Mouse (Mus musculus): ENCODE results near the gene Rpl11. TPM values are rescaled to one million over a fixed set of nuclear protein-coding genes. Genes with fewer than 3 reads are reported as not detected.
A peak's percentile ranks its signal among the peaks of the same experiment; 100 is the strongest.

Rpl11 gene
- total RNA-seq, 2 experiments from 2014 or later = 560 to 640 TPM

DNA sequence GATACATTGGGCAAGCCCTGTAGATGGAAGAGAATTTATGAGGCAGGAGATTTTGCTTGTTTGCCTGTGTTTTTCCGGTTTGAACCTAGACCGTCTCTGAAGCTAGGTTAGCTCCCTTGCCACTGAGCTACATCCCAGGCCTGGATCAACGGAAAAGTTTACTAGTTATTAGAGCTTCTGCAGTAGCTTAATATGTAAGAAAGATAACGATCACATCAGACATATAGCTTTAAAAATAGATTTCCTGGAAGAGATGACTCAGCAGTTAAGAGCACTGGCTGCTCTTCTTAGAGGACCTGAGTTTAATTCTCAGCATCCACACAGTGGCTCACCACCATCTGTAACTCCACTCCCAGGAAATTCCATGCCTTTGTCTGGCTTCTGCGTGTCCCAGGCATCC lies 24.5 kb downstream of the Rpl11 start:
- DNase-seq (ENCODE audit: low spot score in 2 of 2) = no peak

DNA sequence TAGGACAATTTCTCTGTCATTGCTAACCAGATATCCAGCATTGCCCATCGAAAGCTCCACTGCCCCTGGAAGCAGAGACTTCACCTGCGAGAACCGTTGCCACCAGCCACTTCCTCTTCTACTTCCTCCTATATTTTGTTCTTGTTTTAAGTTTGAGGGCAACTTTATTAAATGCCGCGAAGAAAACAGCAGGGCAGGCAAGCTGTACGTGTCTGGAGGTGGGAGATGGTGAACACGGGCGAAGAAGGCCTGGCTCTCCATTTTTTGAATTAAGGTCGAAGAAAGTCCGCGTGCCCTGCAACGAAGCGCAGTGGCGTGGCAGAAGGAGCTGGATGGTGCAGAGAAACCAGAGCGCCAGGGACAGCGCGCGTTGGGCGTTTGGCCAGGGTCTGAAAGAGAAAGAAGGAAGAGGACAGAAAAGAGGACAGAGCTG lies 25.1 kb downstream of the Rpl11 start:
- no peak for DNase-seq (ENCODE audit: low spot score in 2 of 2)

DNA sequence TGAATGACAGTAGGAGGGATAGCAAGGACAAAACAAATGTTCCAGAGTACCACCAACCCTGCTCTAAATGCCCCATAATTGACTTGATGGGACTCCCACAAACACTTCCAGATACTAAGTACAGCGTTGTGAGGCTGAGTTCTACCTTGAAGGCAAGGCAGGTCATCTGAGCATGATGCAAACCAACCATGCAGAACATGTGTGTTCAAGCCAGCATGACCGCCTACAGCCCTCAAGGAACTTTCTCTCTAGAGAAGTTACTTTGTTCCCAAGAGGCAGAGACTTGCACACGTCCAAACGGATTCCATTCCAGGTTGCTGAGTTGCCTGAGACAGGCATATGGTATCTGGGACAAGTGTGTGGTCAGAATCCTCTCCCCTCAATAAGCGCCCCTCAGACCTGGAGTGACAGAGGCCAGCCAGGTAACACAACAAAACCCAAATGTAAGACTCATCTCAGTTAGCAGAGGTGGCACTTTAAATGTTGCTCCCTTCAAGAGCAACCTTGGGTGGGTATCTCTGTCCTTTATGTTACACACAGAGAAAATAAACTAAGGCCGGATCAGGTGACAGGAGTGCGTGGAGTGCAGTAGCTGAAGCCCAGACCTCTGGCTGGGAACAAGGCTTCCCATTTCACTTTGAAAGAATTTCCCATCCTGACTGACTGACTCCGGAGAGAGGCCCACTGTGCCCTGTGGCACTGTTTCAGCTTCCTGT lies 25.7 kb downstream of the Rpl11 start:
- DNase-seq (ENCODE audit: low spot score in 2 of 2) = no peak

DNA sequence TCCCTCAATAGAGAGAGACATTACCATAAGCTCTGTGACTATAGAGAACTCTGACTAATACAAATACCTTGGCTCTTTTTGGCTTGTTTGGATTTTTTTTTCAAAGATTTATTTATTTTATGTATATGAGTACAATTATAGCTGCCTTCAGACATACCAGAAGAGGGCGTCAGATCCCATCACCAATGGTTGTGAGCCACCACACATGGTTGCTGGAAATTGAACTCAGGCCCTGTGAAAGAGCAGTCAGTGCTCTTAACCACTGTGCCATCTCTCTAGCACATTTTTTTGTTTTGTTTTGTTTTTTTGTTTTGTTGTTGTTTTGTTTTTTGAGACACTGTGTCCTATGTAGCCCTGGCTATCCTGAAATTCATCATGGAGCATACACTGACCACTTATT lies 27.9 kb downstream of the Rpl11 start:
- DNase-seq (ENCODE audit: low spot score in 2 of 2) = no peak

DNA sequence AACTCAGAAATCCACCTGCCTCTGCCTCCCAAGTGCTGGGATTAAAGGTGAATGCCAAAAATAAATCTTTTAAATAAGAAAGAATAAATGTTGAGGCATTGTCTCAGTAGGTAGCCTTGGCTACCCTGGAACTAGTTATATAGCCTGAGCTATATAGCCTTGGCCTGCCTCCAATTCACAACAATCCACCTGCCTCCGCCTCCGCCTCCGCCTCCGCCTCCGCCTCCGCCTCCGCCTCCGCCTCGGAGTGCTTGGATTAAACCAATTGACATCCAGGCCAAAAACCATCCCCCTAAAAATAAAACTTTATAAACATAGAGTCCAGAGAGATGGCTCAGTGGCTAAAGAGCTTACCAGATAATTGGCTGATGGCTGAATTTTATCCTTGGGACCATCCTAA lies 30.3 kb downstream of the Rpl11 start:
- no peak for DNase-seq (ENCODE audit: low spot score in 2 of 2)

- DNase-seq (ENCODE audit: low spot score in 2 of 2) = peak; percentile 100
Observed at GRCm38 (mm10) chr4:136021549-136022047, 31.6 kb downstream of the Rpl11 start, which contains the start of gene Eloa. Eloa (minus strand) TSS chr4:136021763.

- peak in 1 of 2 experiments; percentile 10 for DNase-seq (ENCODE audit: low spot score in 2 of 2)
Observed at GRCm38 (mm10) chr4:136020743-136021548, 32.3 kb downstream of the Rpl11 start.

GRCm38 (mm10) chr4:136016059-136016602 lies 37.1 kb downstream of the Rpl11 start:
- DNase-seq (ENCODE audit: low spot score in 2 of 2) = no peak

- DNase-seq (ENCODE audit: low spot score in 2 of 2) = no peak
Observed at GRCm38 (mm10) chr4:136010586-136010985, 42.6 kb downstream of the Rpl11 start.

DNA sequence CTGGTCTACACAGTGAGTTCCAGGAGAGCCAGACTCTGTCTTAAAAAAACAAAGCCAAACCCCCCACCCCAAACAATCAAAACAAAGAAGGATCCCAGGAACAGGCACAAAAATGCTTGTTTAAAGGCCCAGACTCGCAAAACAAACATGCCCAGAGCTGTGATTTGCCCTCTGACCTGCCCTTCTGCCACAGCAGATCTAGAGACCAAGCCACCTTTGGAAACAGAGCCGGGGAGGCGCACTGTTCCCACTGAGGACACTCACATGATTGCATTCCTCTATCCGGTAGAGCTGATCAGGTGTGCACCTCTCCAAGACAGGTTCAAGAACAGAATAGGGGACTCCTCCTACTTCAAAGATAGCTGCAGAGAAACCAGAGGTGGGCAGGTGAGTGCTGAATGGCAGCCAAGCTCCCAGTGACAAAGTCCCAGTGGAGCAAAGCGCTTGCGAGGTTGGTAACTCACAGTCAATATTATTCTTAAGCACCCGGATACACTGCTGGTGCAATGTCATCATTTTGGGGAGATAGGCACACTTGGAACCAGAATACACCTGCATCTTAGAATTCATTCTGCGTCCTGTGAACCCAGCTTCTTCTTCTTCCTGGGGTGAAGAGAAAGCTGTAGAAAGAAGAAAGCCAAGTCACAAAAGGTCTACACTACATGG lies 44.3 kb downstream of the Rpl11 start:
- no peak for DNase-seq (ENCODE audit: low spot score in 2 of 2)

DNA sequence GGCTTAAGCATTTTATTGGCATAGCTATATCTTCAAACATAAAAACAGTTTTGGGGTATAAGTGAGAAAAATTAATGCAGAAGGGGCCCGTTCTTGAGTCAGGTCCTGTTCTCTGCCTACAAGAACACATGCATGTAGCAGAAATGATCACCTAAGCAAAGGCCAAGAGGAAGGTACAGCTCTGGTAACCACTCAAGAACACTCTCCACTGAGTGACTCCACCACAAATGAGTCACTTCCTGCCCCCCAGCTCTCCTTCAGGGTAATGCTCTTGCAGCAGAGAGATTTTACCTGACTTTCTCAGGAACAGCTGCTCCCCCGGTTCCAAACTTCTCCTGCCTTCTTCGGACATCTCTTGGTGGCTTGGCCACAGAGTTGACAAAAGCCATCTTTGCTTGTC lies 46.4 kb downstream of the Rpl11 start:
- no peak for DNase-seq (ENCODE audit: low spot score in 2 of 2)

DNA sequence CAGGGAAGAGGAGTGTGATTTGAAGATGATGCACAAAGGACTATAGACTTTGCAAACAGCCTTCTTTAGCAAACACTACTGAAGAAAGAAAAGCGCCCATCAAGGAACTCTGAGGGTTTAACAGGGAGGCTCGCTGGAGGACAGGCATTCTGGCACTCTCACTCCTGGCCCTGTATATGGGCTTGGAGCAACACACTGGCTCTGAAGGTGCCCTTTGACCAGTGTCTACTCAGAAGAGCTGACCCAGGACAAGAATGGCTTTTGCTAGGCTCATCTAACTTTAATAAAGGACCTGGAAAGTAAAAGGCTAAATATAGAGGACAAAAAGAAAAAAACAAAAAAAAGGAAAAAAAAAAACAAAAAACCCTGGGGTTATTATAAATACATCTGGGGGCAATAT lies 48.3 kb downstream of the Rpl11 start:
- DNase-seq (ENCODE audit: low spot score in 2 of 2) = no peak

DNA sequence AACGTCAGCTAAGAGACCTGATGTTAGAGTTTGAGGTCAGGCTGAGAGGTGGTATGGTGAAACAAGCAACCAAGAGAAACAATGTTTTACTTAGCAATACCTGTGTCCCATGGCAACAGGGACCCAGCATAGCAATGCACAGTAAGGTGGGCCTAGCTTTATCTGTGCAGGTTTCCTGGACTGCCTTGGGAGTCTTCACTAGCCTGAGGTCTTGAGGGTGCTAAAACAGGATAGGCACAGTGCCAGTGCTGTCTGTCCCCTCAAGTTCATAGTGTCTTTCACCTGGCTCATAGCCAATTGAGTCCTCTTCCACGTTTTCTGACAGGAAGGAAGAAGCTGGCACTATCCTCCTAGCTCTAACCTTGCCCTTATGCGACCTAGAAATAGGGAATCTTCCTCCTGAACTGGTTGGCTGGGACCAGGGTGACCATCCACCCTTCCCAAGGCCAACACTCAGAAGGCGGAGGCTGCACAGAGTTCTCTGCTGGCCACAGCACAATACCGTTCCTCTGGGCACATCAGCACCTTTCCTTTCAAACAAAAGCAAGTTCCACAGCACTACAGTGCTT lies 49.0 kb downstream of the Rpl11 start:
- no peak for DNase-seq (ENCODE audit: low spot score in 2 of 2)

DNA sequence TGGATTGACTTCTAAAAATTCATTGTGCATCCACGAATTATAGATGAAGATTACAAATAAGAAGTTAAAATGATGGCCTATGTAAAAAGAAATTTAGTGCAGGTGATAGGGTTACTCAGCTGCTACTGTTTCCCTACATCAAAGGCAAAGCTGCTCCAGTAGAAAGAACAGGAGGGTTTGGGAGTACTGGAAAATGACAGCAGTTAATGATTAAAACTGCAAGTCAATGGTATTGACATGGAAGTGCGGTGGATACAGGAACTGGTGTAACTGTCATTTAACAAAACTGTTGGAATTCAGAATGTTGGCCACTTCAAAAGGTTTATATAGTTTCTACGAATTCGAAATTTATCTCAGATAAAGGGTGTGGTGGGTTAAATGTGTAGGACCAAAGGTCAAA lies 58.1 kb downstream of the Rpl11 start:
- no peak for DNase-seq (ENCODE audit: low spot score in 2 of 2)

DNA sequence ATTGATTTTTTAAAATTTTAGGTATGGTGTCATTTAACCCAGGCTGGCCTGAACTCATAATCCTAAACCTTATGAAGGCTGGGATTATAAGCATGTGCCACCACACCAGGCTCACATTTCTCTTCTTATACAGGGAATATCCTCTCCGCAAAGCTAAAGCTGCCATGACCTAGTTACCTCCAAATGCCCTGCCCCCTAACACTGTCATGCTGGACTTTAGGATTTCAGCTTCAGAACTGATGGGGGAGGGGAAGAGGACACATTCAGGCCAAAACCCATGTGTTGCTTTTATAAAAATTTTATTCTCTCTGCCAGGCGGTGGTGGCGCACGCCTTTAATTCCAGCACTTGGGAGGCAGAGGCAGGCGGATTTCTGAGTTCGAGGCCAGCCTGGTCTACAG lies 59.3 kb downstream of the Rpl11 start:
- no peak for DNase-seq (ENCODE audit: low spot score in 2 of 2)

GRCm38 (mm10) chr4:135987714-135988113 lies 65.5 kb downstream of the Rpl11 start:
- no peak for DNase-seq (ENCODE audit: low spot score in 2 of 2)

DNA sequence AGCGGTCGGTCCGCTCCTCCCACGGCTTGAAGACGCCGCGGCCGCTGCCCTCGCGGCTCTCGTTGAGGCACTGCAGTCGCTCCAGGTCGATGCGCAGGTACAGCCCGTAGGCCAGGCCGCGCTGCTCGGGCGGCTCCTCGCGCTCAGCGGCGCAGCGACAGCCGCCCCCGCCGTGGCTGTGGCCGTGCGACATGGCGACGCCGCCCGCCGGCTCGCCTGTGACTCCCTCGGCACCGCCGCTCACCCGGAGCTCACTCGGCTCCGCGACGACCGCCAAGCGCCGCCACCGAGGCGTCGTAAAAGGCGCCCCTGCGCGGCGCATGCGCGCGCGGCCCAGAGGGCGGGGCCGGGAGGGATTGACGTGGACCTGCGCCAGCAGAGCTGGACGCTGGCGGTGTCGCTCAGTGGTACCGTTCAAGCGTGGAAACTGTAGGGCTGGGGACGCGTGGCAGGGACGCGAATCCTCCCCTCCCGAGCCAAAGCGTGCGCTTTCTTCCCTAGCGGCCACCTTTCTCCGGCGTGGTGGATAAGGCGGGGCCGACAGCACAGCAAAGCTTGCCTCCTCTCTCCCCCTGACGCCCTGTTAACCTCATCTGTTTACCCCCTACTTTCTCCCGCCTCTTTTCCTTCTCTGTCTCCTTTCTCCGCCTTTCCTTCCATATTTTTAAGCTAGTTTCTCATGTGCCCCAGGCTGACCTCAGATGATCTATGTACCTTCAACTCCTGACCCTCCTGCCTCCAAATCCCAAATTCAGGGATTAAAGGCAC lies 66.1 kb downstream of the Rpl11 start, which contains the start of gene Pithd1:
Gene Pithd1 (minus strand): TSS at position 322 of the 768 bp plus-strand sequence.
- peak; percentile 91 to 94 for DNase-seq (ENCODE audit: low spot score in 2 of 2)

DNA sequence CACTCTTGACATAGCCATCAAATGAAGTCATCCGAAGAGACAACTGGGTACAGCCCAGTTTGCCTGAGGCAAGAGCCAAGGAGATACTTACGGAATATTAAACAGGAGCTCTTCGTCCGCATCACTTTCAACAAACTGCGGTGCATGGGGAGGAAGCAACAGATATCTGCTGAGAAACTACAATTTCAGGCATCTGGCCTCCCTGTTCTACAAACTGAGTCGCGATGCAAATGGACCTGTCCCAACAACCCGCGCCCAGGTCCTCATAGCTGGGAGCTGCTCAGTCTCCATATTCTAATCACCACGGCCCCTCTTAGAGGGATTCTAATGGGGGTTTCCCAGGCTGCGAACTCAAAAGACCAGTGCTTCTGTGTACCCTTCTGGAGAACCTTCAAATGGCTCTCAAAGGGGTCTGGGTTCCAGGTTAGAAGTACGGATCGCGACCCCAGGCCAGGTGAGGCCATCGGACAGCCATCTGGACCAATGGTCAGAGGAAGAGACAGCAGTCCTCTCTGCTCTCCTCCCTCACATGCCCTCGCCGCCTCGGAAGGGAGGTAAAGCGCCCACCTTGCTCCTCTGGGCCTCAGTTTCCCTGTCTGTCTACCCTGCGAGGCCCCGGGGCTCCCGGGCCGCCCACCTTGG lies 66.8 kb downstream of the Rpl11 start:
- DNase-seq (ENCODE audit: low spot score in 2 of 2) = no peak

- no peak for DNase-seq (ENCODE audit: low spot score in 2 of 2)
Observed at GRCm38 (mm10) chr4:135985769-135986168, 67.5 kb downstream of the Rpl11 start.

DNA sequence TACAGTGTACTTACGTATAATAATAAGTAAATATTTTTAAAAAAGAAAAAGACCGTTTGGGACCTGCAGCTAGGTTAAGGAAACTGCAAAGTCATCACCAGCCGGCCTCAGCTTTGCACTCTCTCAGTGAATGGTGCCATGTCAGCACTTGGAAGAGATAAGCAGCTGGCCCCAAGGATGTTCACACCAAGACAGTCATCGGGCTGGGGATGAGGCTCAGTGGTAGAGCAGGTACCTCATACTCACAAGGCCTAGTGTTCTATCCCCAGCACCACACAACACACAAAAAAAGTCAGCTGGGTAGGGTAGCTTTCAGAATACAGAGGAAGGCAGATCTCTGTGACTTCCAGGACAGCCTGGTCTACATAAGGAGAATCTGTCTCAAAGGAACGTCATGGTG lies 68.0 kb downstream of the Rpl11 start:
- DNase-seq (ENCODE audit: low spot score in 2 of 2) = no peak
